Mouse (Mus musculus) olfactory bulb, adult 2 months (tissue): ENCODE measurements around the gene Tsx.

Experiments
- CTCF ChIP-seq: fragments of 200-500 bp; IDR thresholded peaks from 2 replicates; pipeline ENCODE4 v1.5.1; 2012; ENCODE audit warnings: low read depth, mild to moderate bottlenecking, low read length, moderate library complexity; ENCODE audit not compliant: insufficient read depth
- POLR2A ChIP-seq: fragments of 200-500 bp; IDR thresholded peaks from 2 replicates; pipeline ENCODE4 v1.6.1; 2012; ENCODE audit warnings: mild to moderate bottlenecking, low read depth, low read length, moderate library complexity; ENCODE audit not compliant: insufficient read depth

- TF ChIP-seq POLR2A: no peak
- TF ChIP-seq CTCF: no peak
These were observed 29.5 kb downstream of the Tsx start for GRCm38 (mm10) chrX:103443755-103444154.
